Mouse (Mus musculus) lung, adult 18-20 months (tissue): ENCODE data around the gene Trim9.

Source experiments
- DNase-seq, 2 experiments: peaks; one replicate each; pipeline ENCODE4 v3.0.0; 2022; ENCODE audit warnings: mixed read lengths in 2 of 2

The Trim9 gene

DNA sequence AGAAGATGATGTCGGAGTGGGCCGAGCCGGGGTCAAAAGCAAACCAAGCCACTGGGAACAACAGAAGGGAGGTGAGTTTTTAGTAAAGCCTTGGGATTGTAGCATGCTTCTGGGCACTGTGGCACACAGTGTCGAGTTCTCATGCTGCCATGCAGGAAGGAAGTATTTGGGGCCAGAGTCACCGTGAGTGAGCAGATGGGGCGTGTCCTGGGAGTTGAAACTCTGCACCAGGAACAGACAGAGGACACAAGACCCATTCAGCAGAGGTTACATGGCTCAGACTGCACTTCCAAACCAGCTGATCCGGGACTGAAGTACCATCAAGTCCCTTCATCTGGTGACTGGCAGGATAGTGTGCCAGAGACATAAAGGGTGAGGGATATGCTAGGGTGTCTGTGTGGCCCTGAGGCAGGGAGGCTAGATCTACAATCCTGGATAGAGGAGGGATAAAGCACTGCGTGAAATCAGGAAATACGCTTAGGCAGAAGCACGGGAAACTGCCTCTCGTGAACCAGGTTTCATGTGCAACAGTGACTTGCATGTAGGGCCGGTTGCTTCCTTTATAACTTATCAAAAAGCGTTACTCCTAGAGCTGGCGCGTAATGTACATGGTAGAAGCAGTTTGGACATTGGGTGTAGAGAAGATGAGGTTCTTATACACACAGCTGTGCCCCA is 96.1 kb downstream of the Trim9 start:
- no peak for DNase-seq

DNA sequence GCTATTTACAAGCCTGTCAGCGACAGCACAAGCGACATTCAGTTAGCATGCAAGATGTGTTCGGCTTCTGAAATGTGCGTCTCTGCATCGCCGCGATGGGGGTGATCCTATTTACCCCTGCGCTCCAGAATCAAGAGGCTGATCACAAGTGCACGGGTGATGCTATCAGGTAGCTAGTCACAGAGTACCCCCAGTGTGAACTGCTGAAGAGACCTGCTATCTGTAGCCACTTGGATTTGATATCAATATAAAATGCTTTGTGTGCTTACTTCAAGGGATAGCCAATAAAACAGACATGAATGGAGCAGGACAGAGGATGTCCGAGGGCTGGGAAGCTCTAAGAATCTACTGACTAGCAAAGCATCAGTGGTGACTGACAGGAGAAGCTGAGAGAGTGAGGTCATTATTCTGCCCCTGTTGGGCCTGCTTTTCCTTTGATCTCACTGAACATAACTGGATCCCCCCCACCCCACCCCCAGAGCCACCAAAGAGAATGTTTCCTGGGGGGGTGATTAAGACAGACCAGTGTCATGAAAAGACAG is 97.7 kb downstream of the Trim9 start:
- DNase-seq: no peak

DNA sequence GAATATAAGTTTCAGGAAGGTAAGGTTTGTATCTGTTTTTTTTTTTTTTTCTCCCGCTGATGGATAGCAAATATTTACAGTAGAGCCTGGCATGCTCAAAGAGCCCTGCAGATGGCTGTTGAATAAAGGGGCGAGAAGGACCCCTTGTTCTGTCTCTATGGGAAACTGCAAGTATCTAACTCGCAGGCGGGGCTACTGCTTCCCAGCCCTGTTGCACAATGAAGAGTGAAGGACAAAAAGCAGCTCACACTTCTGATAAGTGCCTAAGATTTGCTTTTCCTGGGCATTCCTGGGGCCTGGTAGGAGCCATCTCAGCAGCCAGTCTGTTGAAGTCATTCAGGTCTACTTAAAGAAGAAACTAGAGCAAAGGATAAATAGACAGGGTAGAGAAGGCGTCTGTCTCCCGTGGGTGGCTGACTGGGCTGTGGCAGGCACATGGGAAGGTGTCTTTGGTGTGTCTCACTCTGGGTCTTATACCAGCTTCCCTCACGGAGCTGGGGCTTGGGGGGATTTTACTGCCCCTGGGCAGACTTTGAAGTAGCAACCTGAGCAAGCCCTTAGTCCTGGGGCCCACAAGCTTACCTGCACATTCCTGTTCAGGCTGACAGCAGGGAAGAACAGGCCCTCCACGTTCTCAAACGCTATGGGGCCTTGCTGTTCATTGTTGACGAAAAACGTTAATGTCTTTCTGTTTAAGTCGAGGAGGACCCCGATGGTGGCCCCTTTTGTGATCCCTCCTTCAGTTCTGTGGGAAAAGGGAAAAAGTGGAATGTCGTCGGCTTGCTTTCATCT is 99.5 kb downstream of the Trim9 start:
- peak in 1 of 2 experiments; percentile 20 for DNase-seq

DNA sequence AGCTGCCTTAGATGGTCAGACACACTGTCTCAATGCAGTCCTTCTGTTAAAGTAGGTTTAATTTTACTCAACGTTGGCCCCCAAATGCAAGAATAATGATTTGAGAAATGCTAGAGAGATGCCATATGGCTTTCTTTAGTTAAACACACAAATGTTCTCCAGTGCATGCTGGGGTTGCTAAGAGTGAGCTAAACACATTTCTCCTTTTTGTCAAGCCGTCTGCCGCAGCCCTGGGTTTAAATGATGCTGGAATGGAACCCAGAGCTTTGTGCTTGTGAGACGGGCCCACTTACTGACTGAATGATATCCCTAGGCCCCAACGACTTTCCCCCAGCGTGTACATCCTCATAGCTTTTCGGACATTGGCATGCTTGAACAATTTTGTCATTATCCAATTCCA is 104.9 kb downstream of the Trim9 start:
- DNase-seq: no peak

DNA sequence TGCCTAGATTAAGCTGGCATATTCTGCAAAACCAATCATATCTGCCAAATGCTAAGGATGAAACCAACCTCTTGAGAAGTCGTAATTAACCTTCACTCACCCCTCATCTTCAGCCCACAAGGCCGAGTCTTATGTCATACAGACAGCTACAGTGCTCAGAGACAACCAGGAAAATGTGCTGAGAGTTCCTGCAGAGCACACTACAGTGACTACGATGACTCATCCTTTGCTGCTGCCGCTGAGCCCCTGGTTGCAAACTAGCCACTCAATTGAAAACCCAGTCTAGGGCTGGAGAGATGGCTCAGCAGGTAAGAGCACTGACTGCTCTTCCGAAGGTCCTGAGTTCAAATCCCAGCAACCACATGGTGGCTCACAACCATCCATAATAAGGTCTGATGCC is 107.7 kb downstream of the Trim9 start:
- no peak for DNase-seq

DNA sequence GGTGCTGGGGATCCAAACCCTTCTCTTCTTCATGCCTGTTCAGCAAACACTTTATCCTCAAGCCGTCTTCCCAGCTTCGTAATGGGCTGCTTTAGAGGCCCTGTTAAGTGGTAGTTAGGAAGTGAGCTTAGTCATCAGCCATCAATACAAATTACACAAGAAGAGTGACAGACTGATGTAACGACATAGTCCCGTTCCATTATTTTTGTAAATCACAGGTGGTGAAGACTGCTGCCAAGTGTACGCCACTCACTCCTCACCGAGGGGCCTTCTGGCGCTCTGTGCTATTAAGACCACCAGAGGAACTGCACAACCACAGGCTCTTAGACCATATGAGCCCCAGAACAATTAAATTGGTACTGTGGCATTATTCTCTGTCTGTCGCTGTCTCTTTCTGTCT is 108.8 kb downstream of the Trim9 start:
- no peak for DNase-seq

DNA sequence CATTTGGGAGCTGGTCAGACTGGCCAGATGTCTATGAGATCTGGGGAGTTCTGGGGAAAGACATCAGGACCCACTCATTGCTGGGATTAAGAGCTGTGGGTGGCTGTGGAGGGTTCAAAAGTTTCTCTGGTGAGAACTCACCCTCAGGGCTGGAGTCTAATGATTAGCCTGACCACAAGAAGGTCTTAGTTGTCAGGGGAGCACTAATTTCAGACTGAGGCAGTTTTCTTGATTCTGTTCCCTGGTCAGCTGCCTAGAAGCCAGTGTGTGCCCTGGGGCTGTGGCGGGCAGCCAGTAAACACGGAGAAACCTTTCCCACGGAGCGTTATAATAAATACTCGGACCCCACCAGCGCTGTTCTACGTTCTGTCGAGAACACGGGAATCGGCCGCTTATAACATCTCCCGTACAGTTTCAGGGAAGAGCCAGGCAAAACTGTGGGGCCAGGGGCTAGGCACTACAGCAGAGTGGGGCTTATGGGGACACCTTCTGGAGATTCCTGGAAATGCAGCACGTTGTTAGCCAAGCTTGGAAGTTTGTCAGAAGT is 112.4 kb downstream of the Trim9 start:
- peak; percentile 47 to 65 for DNase-seq

DNA sequence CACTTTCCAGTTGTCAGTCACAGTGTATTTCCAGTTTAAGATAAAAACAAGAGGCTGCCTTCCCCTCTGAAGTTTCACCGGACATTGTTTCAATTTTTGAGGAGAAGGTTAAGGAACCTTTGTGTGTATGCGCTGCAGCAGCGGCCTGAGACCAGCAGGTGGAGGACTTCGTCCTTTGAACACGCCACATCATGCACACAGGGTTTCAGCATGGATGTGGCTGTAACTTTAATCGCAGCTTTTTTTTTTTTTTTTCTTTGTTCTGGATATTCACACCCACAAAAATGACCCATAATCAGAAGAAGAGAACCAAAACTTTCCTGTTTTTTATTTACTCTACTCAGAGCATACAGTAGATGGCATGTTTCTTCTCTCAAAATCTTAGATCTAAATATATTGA is 113.0 kb downstream of the Trim9 start:
- DNase-seq: peak in 1 of 2 experiments; percentile 62

DNA sequence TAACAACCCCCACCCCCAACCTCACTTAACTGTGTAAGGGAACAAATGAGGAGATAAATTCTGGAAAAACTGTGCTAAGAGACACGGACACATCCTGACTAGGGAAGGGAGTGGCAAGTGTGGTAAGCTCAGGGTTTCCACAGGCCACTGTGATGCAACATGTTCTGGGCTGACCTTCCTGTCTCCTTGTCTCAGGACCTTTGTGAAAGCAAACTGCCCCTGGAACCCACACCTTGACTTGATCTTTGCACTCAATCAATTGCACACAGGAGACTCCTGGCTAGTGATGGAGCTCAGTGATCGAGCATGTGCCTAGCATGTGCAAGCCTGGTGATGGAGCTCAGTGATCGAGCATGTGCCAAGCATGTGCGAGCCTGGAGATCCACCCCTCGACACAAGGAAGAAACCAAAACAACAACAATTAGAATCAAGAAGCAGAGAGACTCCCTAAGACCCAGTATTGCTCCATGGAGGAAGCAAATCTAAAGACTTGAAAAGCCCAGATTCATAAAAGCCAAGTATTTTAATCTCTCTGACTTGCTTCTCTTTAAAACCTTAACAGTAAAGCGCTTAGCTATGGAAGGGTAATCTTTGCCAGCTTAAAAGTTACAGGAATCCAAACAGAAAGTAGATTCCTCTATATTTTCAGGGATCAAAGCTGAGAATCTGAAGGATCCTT is 113.6 kb downstream of the Trim9 start:
- peak in 1 of 2 experiments; percentile 13 for DNase-seq

DNA sequence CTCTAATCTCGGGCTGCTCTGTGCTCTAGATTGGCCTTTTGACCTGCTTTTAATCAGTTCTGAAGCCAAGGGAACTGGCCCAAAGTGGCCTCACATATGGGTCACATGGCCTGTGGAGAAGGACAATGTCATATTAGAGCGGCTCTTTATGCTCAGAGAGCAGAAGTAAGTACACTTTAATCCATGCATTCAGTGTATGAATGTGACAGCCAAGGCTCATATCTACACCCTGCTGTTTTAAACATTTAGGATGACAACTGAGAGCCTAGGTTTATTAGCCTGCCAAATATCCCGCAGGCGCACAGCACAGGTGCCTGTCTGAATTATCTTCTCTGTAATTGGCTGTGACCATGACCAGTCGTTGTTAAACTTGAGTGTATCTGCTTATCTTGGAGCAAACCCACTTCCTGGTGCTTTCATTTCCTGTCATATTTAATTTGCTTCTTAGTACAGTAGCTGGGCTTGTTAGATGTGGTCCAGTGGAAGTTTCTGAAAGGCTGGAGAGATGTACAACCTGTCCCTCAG is 115.3 kb downstream of the Trim9 start:
- no peak for DNase-seq

DNA sequence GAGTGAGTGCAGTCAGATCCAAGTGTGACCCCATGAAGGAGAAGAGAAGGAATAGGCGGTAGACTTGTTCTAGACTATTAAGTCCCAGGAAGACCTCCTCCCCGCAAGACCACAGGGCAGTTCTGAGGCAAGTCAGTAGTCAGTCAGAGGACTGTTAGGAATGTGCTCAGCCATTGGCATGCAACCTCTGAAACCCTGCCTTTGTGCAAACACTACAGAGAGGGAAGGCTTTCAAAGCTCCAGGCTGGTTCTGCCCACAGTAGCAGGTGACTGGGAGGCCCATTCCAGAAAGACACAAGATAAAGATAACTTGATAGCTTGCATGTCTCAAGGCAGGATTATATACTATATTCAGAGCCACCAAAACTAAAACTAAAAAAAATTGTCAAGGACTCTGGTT is 116.1 kb downstream of the Trim9 start, which contains the start of gene Pygl:
Pygl (minus strand) TSS at position 195 of the 400 bp plus-strand sequence.
- peak; percentile 44 to 60 for DNase-seq

DNA sequence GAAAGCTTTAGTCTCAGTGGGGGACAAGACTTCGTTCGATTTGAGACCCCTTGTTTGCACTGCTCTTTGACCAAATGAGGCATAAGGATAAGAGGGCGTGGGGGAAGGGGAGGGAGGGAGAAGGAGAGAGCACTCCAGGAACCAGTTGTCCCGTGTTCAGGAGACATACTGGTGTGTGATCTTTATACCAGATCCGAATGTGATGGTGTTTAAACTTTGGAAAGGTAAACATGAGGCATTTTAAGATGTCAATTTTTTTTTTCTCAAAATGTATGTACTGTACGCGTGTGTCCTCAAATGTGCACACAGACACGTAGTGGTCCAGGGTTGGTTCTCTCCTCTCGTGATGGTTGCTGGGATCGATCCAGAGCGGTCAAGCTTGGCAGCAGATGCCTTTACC is 119.3 kb downstream of the Trim9 start:
- peak in 1 of 2 experiments; percentile 15 for DNase-seq

DNA sequence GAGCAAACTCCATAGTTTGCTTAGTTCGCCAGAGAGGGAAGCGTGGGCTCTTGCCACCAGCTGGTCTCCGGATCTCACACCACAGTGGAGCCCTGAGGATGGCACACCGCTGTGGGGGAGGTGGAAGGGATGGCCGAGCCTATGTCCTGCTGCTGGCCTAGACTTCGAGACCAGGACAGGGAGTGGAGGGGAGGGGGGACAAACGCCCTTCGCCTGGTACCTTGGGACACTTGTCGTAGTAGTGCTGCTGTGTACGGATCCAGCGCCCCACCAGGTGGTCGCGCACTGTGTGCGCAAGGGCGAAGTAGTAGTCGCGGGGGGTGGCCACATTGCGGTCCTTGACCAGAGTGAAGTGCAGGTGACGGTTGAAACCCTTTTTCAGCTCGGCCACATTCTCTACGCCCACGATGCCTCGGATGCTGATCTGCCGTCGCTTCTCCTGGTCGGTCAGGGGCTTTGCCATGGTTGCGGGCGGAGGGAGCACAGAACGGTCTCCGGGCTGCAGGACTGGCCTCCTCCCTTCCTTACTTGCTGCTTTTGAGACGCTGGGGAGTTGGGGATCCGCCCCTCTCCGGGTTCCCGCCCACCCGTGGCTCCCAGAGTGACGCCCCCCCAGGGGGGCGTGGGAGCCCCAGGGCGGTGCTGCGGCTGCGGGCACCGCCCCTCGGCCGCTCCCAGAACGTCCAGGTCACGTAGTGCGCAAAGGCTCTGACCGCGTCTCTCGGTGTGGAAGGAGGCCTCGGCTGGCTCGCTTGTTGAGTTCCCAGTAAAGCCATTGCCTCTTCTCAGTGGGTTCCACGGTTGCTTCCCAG is 120.1 kb downstream of the Trim9 start:
- DNase-seq: peak; percentile 90 to 92

DNA sequence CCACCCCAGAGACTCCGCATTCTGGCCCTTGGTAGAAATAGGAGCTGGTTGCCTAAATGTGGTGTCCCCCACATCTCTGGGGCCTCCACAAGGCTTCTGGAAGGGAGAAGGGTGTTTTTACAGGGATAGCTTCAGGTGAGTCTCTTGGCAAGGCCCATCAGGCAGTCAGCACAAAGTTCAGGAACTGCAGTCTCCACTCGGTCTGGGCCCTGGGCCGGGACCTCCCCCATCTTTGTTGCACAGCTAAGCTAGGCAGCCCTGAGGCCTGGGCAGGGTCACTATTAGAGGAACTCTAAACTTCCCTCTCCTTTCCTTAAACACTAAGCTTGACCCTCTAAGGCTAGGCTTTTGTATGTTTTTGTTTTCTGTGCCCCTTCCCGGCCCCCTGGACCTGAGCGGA is 120.8 kb downstream of the Trim9 start:
- peak in 1 of 2 experiments; percentile 5 for DNase-seq

DNA sequence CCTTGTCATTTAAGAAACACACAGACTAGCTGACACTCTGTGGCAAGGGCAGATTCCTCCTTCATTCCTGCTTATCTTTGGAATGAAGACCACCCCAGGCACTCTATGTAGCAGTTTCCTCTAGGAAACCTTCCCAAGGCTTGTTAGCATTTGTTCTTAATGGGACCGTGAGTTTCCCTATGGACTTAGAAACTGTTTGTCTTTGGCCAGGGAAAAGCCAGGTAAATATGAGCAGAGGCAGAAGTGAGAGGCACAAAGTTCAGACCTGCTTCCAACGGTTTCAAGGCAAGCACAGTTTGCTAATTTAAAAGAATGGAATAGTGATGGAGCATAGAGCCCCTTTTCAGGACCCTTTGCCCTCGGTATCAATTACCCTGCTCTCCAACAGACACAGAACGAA is 124.1 kb downstream of the Trim9 start:
- no peak for DNase-seq

DNA sequence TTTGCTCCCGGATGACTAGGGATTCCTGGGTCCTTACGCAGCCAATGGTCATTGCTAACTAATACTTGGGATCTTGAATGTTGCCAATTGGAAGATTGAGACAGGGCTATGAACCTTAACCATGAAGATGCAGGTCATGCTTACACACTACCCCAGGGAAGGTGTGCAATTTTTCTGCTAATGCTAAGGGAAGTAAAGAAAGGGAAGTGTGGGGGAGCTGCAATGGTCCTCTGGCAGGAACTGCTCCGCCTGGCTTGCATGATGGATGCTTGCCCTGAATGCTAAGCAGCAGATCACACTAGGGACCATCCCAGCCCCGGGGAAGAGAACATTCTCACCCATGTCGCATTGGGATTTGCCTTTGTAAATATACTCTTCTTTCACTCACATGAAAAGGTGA is 126.0 kb downstream of the Trim9 start:
- DNase-seq: no peak

DNA sequence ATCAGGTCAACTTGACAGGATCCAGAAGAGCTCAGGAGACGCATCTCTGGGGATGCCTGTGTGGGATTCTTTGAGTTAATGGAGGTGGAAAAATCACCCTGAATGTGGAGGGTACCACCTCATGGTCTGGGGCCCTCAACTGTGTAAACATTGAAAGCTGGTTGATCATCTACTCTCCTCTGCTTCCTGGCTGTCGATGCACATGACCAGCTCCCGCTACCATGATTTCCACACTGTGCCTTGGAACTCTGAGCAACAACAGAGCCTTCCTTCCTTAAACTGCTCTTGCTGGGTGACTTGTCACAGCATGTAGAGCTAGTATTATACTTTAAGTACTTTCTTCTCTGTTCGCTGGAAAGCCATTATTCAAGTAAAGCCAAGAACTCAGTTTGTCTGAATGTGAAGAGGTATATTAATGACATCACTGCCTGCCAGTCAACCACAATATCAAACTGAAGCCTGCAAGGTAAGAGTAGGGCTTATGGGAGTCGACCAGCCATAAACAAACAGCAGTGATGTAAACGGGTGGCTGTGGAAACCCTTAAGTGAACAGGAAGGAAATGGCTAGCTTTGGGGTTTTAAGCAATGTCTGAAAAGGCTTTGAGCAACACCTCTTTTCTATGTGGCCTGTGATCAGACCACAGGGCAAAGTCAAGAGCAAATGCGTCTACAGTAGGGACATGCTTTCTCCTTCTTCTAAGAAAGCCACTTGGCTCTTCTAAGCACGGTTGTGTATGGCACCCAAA is 128.4 kb downstream of the Trim9 start:
- DNase-seq: peak in 1 of 2 experiments; percentile 34

DNA sequence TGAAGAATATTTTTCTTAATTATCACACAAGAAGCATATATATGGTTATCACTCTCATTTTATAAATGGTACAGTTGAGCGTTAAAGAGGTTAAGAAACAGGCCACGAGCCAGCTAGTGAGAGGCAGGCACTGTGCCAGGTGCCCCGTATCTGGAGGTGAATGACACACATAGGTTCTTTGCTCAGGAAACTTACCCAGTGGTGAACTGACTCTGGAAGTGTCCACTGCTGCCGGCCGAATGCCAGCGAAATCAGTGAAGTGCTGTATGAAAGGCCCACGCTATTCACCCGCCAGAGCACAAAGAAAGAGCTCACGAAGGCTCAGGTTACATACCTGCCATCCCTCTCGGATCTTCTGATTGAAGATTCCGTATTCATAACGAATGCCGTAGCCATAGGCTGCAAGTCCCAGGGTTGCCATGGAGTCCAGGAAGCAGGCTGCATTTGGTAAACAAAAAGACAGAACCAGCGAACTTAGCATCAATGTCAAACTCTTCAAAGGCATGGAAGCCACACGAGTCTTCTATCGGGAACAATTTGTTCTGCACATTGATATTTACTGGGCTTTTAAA is 131.1 kb downstream of the Trim9 start:
- DNase-seq: peak in 1 of 2 experiments; percentile 28

DNA sequence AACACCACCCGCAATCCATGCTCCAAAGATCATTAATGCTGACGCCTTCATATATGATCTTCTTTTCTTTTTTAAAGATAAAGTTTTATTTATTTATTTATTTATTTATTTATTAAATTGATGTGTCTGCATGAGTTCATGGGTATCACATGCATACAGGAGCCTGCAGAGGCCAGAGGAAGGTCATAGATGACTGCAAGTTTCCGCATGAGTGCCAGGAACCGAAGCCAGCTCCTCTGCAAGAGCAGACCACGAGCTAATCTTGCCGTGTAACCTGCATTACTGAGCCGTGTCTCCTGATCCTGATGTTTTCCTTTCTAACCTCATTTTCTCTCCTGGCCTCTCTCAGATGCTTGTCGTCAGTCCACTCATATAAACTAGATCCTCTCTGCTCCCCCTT is 133.1 kb downstream of the Trim9 start:
- DNase-seq: no peak

DNA sequence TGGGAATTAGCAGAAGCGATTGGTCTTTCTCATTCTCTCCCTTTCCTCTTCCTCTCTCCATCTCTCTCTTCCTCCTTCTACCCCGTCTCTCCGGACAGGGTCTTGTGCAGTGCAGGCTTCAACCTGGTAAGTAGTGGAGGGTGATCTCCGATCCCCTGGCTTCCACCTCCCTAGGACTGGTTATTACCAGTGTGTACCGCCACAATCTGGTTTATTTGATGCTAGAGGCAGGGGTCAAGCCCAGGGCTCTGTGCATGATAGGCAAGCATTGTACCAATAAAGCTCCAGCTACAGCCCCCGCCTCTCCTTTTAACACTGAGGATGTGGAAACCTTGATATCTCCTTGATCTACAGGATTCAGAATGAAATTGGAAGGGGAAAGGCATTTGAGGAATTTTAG is 133.8 kb downstream of the Trim9 start:
- no peak for DNase-seq

DNA sequence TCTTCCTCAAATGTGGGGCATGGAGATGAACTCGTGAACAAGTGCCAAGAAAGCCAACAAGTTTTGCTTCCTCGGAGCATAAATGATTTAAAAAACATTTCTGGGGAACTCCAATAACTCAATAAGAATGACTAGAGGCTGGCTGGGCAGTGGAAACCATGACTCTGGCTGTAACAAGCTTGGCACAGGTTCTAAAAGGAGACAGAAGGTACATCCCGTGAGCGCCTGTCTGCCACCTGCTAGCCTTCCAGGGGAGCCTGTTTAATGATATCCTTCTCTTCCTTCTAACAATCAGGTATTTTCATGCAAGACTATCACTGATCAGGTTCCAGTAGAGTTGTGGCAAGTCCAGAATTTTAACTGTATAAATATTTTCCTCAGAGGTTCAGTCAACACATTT is 134.9 kb downstream of the Trim9 start:
- no peak for DNase-seq
